Mouse (Mus musculus): ENCODE data around the gene Rtbdn. TPM values are rescaled to one million over a fixed set of nuclear protein-coding genes. Genes with fewer than 3 reads are reported as not detected.

Rtbdn gene
- polyA plus RNA-seq, 1 experiment from 2014 or later, result 0.25 TPM

DNA sequence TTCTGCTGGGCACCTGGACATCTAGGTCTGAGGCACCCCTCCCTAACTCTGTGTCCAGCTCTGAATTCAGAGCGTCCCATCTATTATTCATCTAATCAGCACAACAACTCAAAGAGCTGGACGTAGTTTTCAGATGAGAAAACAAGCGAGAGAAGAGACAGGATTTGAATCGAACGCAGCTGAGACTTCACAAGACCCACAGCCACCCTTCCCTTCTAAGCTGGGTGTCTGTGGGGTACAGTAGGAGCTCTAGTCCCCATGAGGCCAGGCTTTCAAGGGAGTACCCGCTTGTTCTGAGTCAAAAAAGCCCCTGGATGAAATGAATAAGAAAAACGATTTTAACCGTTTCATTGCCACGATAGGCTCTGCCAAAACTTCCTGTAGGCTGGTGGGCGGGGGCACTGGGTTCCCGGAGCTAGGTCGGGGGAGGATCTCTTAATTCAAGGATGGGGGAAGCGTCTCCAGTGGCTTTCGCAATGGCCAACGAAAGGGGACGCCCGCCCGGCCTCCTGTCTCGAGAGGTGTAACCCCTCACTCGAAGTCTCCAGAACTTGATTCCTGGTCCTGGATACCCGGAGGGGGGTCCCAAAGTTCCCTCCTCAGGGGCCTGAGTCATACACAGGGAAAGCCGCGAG, 38.4 kb downstream of the Rtbdn start:
- Histone ChIP-seq H3K9ac (ENCODE audit: low read length) (peak overlapping the region; percentile 43), H3K4me3 (ENCODE audit: low read depth, low read length) (peak overlapping the region; percentile 43), H3K27ac (ENCODE audit: low read depth, low read length) (no peak overlapping the region), H3K36me3 (ENCODE audit: control insufficient read depth, insufficient read depth, low read length) (no peaks in the 10 kb centered on the region), H3K9me3 (ENCODE audit: control insufficient read depth, low read length) (no peaks in the 10 kb centered on the region), H3K27me3 (ENCODE audit: control insufficient read depth, insufficient read depth, low read length) (peaks cover 15% of the 10 kb centered on the region), H3K4me2 (ENCODE audit: low read depth) (peak overlapping the region; percentile 97), H3K4me1 (ENCODE audit: control insufficient read depth, insufficient read depth, low read length) (peaks cover 20% of the 10 kb centered on the region)
- ATAC-seq (ENCODE audit: insufficient read depth, low FRiP score, low TSS enrichment) (no peak), DNase-seq (ENCODE audit: low spot score) (no peak)
- under 1% methylated on average over 23 of the region's 23 CpGs for WGBS

DNA sequence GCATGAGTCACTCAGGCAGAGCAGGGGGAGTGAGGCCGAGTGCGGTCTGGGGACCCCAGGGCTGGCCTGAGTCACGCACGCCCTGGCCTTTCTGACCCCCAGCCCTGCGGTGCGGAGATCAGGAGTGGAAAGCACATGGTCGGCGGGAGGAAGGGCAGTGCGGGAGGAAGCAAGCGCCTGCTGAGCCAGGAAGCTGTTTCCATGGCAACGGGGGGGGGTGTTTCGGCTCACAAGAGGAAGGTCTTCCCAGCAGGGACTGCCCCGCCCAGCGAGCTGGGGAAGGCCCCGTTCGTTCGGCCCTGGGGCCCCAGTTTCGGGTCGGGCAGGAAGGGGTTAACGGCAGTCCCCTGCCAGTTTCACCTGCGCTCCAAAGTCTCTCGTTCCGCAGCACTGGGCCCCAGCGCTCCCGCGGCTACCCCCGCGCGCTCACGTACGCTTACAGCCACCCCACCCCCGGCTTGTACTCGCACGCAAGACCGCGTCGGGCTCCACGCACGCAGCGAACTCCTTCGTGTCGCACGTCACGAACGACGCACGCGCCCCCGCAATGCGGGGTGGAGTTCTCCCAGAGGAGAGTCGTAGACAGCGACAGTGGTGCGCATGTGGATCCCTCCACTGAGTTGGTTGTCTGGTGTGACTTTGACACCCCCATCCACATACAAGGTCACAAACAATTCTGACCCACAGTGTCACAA, 39.0 kb downstream of the Rtbdn start:
- no peaks in the 10 kb centered on the region for H3K36me3 ChIP-seq (ENCODE audit: control insufficient read depth, insufficient read depth, low read length)
- peaks cover 20% of the 10 kb centered on the region for H3K4me1 ChIP-seq (ENCODE audit: control insufficient read depth, insufficient read depth, low read length)
- H3K27ac ChIP-seq (ENCODE audit: low read depth, low read length), result no peak overlapping the region
- DNase-seq (ENCODE audit: low spot score), result peak; percentile 81
- H3K9ac ChIP-seq (ENCODE audit: low read length), result peak overlapping the region; percentile 43
- H3K4me3 ChIP-seq (ENCODE audit: low read depth, low read length), result peak overlapping the region; percentile 43
- ATAC-seq (ENCODE audit: insufficient read depth, low FRiP score, low TSS enrichment), result no peak
- peak overlapping the region; percentile 97 for H3K4me2 ChIP-seq (ENCODE audit: low read depth)
- H3K9me3 ChIP-seq (ENCODE audit: control insufficient read depth, low read length), result no peaks in the 10 kb centered on the region
- H3K27me3 ChIP-seq (ENCODE audit: control insufficient read depth, insufficient read depth, low read length), result peaks cover 10% of the 10 kb centered on the region
- under 1% methylated on average over 53 of the region's 53 CpGs for WGBS

DNA sequence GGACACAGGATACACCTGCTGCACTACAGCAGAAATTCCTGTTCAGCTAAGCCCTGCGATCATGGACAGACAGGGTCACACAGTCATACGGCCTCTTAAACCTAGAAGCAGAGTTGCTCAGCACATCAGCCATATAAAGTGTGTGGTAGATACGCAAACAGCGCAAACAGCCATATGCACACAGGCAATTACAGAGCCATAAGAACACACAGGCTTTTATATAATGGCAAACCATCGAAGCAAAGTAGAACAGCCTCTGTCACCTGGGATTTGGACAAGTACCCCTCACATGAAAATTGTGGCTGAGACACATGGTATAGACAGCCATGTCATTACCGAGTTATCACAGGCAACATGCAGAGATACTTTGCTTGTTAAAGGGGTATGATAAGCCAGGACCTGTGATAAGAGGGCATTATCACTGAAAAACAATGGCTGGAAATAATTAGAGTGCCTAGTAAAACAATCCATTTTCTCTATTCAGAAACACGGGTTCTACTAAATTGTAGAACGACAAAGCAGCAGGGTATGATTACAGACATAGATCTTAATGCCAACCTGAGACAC, 39.7 kb downstream of the Rtbdn start:
- H3K27me3 ChIP-seq (ENCODE audit: control insufficient read depth, insufficient read depth, low read length), result peaks cover 10% of the 10 kb centered on the region
- no peaks in the 10 kb centered on the region for H3K36me3 ChIP-seq (ENCODE audit: control insufficient read depth, insufficient read depth, low read length)
- H3K9ac ChIP-seq (ENCODE audit: low read length), result no peak overlapping the region
- no peak overlapping the region for H3K27ac ChIP-seq (ENCODE audit: low read depth, low read length)
- peak overlapping the region; percentile 97 for H3K4me2 ChIP-seq (ENCODE audit: low read depth)
- peak overlapping the region; percentile 43; the same call in 1 of the 2 replicates for H3K4me3 ChIP-seq (ENCODE audit: low read depth, low read length)
- 46% methylated on average over 8 of the region's 8 CpGs for WGBS
- no peaks in the 10 kb centered on the region for H3K9me3 ChIP-seq (ENCODE audit: control insufficient read depth, low read length)
- peaks cover 18% of the 10 kb centered on the region for H3K4me1 ChIP-seq (ENCODE audit: control insufficient read depth, insufficient read depth, low read length)
- ATAC-seq (ENCODE audit: insufficient read depth, low FRiP score, low TSS enrichment) (no peak), DNase-seq (ENCODE audit: low spot score) (no peak)

DNA sequence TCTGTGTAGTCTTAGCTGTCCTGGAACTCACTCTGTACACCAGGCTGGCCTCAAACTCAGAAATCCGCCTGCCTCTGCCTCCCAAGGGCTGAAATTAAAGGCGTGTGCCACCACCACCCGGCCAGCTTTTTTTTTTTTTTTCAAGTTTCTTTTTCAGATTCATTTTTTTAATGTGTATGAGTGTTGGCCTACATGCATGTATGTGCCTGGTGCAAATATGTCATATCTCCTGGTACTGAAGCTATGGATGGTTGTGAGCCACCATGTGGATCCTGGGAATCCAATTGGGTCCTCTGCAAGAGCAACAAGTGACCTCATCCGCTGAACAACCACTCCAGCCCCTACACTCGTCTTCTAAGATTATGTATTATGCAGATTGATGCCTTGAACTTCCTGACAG, 40.6 kb downstream of the Rtbdn start:
- no peak overlapping the region for H3K4me3 ChIP-seq (ENCODE audit: low read depth, low read length)
- no peak overlapping the region for H3K9ac ChIP-seq (ENCODE audit: low read length)
- whole genome bisulfite sequencing, result 82% methylated on average over 5 of the region's 5 CpGs
- ATAC-seq (ENCODE audit: insufficient read depth, low FRiP score, low TSS enrichment) (no peak), DNase-seq (ENCODE audit: low spot score) (no peak)
- H3K27ac ChIP-seq (ENCODE audit: low read depth, low read length), result no peak overlapping the region
- H3K4me1 ChIP-seq (ENCODE audit: control insufficient read depth, insufficient read depth, low read length), result peaks cover 18% of the 10 kb centered on the region
- peaks cover 10% of the 10 kb centered on the region for H3K27me3 ChIP-seq (ENCODE audit: control insufficient read depth, insufficient read depth, low read length)
- H3K4me2 ChIP-seq (ENCODE audit: low read depth), result no peak overlapping the region
- H3K36me3 ChIP-seq (ENCODE audit: control insufficient read depth, insufficient read depth, low read length), result no peaks in the 10 kb centered on the region
- no peaks in the 10 kb centered on the region for H3K9me3 ChIP-seq (ENCODE audit: control insufficient read depth, low read length)

DNA sequence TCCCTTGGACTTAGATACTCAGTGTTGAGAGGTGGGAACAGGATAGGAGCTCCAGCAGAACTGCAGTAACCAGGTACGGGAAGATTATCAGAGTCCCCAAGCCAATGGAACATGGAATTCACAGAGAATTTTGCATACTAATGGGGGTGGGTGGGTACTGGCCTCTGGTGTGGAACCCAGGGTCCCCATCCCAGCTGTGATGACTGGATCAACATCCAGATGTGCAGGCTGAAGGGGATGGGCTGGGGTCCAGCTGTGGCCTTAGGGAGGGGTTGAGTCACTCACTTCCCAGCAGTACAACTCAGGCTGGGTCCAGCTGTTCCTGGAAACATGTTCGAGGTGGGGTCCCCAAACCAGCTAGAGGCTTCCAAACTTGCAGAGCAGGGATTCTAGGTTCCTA, 41.1 kb downstream of the Rtbdn start:
- H3K4me1 ChIP-seq (ENCODE audit: control insufficient read depth, insufficient read depth, low read length), result peaks cover 18% of the 10 kb centered on the region
- H3K9me3 ChIP-seq (ENCODE audit: control insufficient read depth, low read length), result no peaks in the 10 kb centered on the region
- 85% methylated on average over 2 of the region's 2 CpGs for WGBS
- H3K9ac ChIP-seq (ENCODE audit: low read length), result no peak overlapping the region
- ATAC-seq (ENCODE audit: insufficient read depth, low FRiP score, low TSS enrichment) (no peak), DNase-seq (ENCODE audit: low spot score) (no peak)
- no peak overlapping the region for H3K4me3 ChIP-seq (ENCODE audit: low read depth, low read length)
- H3K27me3 ChIP-seq (ENCODE audit: control insufficient read depth, insufficient read depth, low read length), result peaks cover 10% of the 10 kb centered on the region
- H3K27ac ChIP-seq (ENCODE audit: low read depth, low read length), result no peak overlapping the region
- no peaks in the 10 kb centered on the region for H3K36me3 ChIP-seq (ENCODE audit: control insufficient read depth, insufficient read depth, low read length)
- no peak overlapping the region for H3K4me2 ChIP-seq (ENCODE audit: low read depth)

DNA sequence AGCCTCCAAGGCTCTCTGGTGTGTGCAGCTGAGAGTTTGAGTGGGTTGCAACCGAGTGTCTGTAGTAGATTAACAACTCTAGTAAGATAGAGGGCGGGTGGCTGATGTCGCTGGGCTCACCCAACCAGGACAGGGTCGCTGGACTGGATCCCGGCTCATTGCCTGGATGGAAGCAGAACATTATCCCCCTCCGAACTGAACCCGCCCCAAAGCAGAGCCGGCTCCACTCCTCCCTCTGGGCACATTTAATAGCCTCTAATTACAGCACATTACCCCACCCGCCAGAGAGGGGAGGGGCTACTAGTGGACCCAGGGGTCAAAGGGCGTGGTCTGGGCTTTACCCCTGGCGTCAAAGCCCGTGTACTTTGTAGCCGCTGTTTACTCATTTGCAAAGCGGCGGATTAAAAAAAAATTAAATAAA, 42.5 kb downstream of the Rtbdn start:
- DNase-seq (ENCODE audit: low spot score) (no peak), ATAC-seq (ENCODE audit: insufficient read depth, low FRiP score, low TSS enrichment) (no peak)
- Histone ChIP-seq H3K9me3 (ENCODE audit: control insufficient read depth, low read length) (no peaks in the 10 kb centered on the region), H3K27ac (ENCODE audit: low read depth, low read length) (no peak overlapping the region), H3K4me1 (ENCODE audit: control insufficient read depth, insufficient read depth, low read length) (peaks cover 18% of the 10 kb centered on the region), H3K36me3 (ENCODE audit: control insufficient read depth, insufficient read depth, low read length) (no peaks in the 10 kb centered on the region), H3K4me3 (ENCODE audit: low read depth, low read length) (no peak overlapping the region), H3K9ac (ENCODE audit: low read length) (no peak overlapping the region), H3K27me3 (ENCODE audit: control insufficient read depth, insufficient read depth, low read length) (peaks cover 10% of the 10 kb centered on the region), H3K4me2 (ENCODE audit: low read depth) (peak overlapping the region; percentile 97)
- WGBS, result 5% methylated on average over 15 of the region's 15 CpGs

DNA sequence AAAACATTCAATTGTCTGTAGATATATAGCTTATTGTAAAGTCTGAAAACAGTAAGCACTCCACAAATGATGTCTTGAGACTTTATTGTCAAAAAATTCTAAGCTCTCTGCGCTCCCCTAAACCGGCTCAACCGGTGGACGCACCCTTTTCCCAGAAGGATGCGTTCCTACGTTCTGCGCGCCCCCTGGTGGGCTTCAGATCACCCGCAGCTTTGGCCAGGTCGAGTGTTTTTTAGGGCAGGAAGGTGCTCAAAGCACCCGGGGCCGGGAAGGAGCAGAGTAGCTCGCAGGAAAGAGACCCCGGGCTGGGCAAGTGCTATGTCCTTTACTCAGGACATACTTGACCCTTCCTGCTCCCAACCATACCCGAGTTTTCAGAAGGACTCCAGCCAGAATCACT, 43.0 kb downstream of the Rtbdn start:
- Histone ChIP-seq H3K27ac (ENCODE audit: low read depth, low read length) (no peak overlapping the region), H3K4me1 (ENCODE audit: control insufficient read depth, insufficient read depth, low read length) (peaks cover 14% of the 10 kb centered on the region), H3K9ac (ENCODE audit: low read length) (peak overlapping the region; percentile 68), H3K36me3 (ENCODE audit: control insufficient read depth, insufficient read depth, low read length) (no peaks in the 10 kb centered on the region), H3K9me3 (ENCODE audit: control insufficient read depth, low read length) (no peaks in the 10 kb centered on the region), H3K4me3 (ENCODE audit: low read depth, low read length) (peak overlapping the region; percentile 56), H3K4me2 (ENCODE audit: low read depth) (peak overlapping the region; percentile 97), H3K27me3 (ENCODE audit: control insufficient read depth, insufficient read depth, low read length) (peaks cover 10% of the 10 kb centered on the region)
- 2% methylated on average over 15 of the region's 15 CpGs for WGBS
- peak; percentile 60 for ATAC-seq (ENCODE audit: insufficient read depth, low FRiP score, low TSS enrichment)
- peak; percentile 93 for DNase-seq (ENCODE audit: low spot score)

DNA sequence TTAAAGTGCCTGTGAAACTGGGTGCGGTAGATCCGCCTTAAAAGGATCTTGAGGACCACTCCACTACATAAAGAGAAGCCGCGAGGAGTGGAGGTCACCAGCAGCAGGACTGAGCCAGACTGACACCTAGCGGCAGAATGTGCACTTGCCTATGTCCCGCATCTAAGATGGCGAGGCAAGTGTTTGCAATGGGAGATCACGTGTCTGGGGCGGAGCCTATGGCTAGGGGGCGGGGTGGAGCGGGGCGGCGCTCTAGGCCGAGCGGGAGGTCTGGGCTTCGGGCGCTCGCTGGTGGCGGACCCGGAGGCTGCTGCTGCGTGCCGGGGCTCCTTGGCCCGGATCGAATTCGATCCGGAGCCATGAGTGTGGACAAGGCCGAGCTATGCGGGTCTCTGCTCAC, 43.6 kb downstream of the Rtbdn start, which contains the start of gene Hook2:
Gene Hook2 (plus strand): TSS at position 255 of the 400 bp plus-strand sequence.
- ATAC-seq (ENCODE audit: insufficient read depth, low FRiP score, low TSS enrichment) (peak; percentile 89), DNase-seq (ENCODE audit: low spot score) (peak; percentile 97)
- no peaks in the 10 kb centered on the region for H3K36me3 ChIP-seq (ENCODE audit: control insufficient read depth, insufficient read depth, low read length)
- H3K9ac ChIP-seq (ENCODE audit: low read length), result peak within 1 kb of the TSS; percentile 68
- peaks cover 9% of the 10 kb centered on the region for H3K4me1 ChIP-seq (ENCODE audit: control insufficient read depth, insufficient read depth, low read length)
- H3K9me3 ChIP-seq (ENCODE audit: control insufficient read depth, low read length), result no peaks in the 10 kb centered on the region
- 0% methylated on average over 26 of the region's 28 CpGs for WGBS
- peak within 1 kb of the TSS; percentile 97 for H3K4me2 ChIP-seq (ENCODE audit: low read depth)
- H3K27ac ChIP-seq (ENCODE audit: low read depth, low read length), result no peak within 1 kb of the TSS
- peak within 1 kb of the TSS; percentile 56 for H3K4me3 ChIP-seq (ENCODE audit: low read depth, low read length)
- H3K27me3 ChIP-seq (ENCODE audit: control insufficient read depth, insufficient read depth, low read length), result peaks cover 10% of the 10 kb centered on the region

Measured in neural tube, embryonic 11.5 days (tissue).